Mouse (Mus musculus) embryonic facial prominence, embryonic 11.5 days (tissue): ENCODE data around the gene Usp29. TPM values are rescaled to one million over a fixed set of nuclear protein-coding genes. Genes with fewer than 3 reads are reported as not detected.

ENCODE experiments used
- ATAC-seq: fragments of 200-750 bp; cut with Nextera tagmentation; replicated peaks from 2 replicates; pipeline ENCODE4 v1.8.0; 2017; ENCODE audit warnings: low read depth; ENCODE audit not compliant: insufficient number of reproducible peaks, low FRiP score, low TSS enrichment
- DNase-seq: peaks from one replicate; pipeline ENCODE4 v3.0.0-alpha.2; 2015; ENCODE audit warnings: low spot score
- H3K27ac ChIP-seq: fragments of 300-500 bp; sonication (generic); replicated peaks from 2 replicates; pipeline ENCODE4 v1.5.1; 2014; ENCODE audit warnings: mild to moderate bottlenecking, low read depth, low read length, control low read depth
- H3K27me3 ChIP-seq: fragments of 300-500 bp; sonication (generic); 2 replicates; pipeline ENCODE4 v1.6.1; 2014; ENCODE audit warnings: mild to moderate bottlenecking, low read length, moderate library complexity, mixed read lengths; ENCODE audit not compliant: control insufficient read depth, insufficient read depth
- H3K36me3 ChIP-seq: fragments of 300-500 bp; sonication (generic); replicated peaks from 2 replicates; pipeline ENCODE4 v1.6.1; 2014; ENCODE audit warnings: low read depth, mild to moderate bottlenecking, low read length, moderate library complexity, mixed read lengths; ENCODE audit not compliant: control insufficient read depth, insufficient read depth
- H3K4me1 ChIP-seq: fragments of 300-500 bp; sonication (generic); 2 replicates; pipeline ENCODE4 v1.6.1; 2014; ENCODE audit warnings: low read length, mixed read lengths; ENCODE audit not compliant: control insufficient read depth, insufficient read depth
- H3K4me2 ChIP-seq: fragments of 300-500 bp; sonication (generic); 2 replicates; pipeline ENCODE4 v1.6.1; 2014; ENCODE audit warnings: low read depth, mild to moderate bottlenecking, control low read depth, low read length, moderate library complexity
- H3K4me3 ChIP-seq: fragments of 300-500 bp; sonication (generic); 2 replicates; pipeline ENCODE4 v1.5.1; 2014; ENCODE audit warnings: low read depth, low read length, control low read depth
- H3K9ac ChIP-seq: fragments of 300-500 bp; sonication (generic); replicated peaks from 2 replicates; pipeline ENCODE4 v1.6.1; 2014; ENCODE audit warnings: mild to moderate bottlenecking, control low read depth, low read length
- H3K9me3 ChIP-seq: fragments of 300-500 bp; sonication (generic); replicated peaks from 2 replicates; pipeline ENCODE4 v1.6.1; 2016; ENCODE audit warnings: mild to moderate bottlenecking, low read length, inconsistent platforms, mixed read lengths; ENCODE audit not compliant: control insufficient read depth
- WGBS: fragments of 180-500 bp; shearing (Covaris S2); extraction: QIAGEN DNeasy Blood & Tissue Kit; methylation state at CpG from one replicate; pipeline ENCODE4 v1.1.7; 2014; 5-methylcytosine and 5-hydroxymethylcytosine counted together
- polyA plus RNA-seq: library from polyadenylated mRNA; unstranded; fragments of >200 nt; fragmentation: Nextera tagmentation; extraction: Ambion mirVana; gene quantifications from 2 replicates; pipeline ENCODE4 v1.2.1, GENCODE M21; 2014

Usp29 gene
- polyA plus RNA-seq, 1 experiment from 2014 or later = 15.2 TPM

GRCm38 (mm10) chr7:6744281-6744904 lies 14.0 kb downstream of the Usp29 start:
- Histone ChIP-seq H3K9ac (no peak overlapping the region), H3K27me3 (no peaks in the 10 kb centered on the region), H3K36me3 (no peaks in the 10 kb centered on the region), H3K4me1 (no peaks in the 10 kb centered on the region), H3K9me3 (no peaks in the 10 kb centered on the region), H3K4me3 (no peak overlapping the region), H3K27ac (no peak overlapping the region), H3K4me2 (no peak overlapping the region)
- WGBS = 64% methylated on average over 10 of the region's 10 CpGs
- peak; percentile 62 for DNase-seq
- ATAC-seq = peak; percentile 79; the same call in 1 of the 2 replicates

DNA sequence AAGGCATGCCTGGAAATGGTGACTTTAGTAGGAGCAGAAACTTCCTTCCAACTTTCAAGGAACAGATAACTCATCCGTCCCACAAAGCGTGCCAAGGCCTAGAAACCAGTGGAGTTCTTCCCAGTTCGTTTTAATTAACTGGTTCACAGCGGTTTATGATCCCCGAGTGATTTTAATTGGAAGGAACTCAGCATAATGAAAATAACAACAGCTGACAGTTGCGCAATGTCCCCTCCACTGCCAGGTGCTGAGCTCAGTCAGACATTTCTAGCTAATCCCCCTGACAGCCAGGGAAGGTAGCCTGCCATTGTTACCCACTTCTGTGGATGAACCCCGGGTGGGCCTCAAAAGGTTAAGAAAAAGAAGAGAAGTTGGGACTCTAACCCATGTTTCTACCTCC lies 18.8 kb downstream of the Usp29 start:
- WGBS = 69% methylated on average over 7 of the region's 7 CpGs
- no peaks in the 10 kb centered on the region for H3K36me3 ChIP-seq
- no peak overlapping the region for H3K27ac ChIP-seq
- H3K27me3 ChIP-seq = no peaks in the 10 kb centered on the region
- no peak overlapping the region for H3K9ac ChIP-seq
- no peaks in the 10 kb centered on the region for H3K4me1 ChIP-seq
- H3K4me3 ChIP-seq = no peak overlapping the region
- no peak overlapping the region for H3K4me2 ChIP-seq
- no peaks in the 10 kb centered on the region for H3K9me3 ChIP-seq
- DNase-seq = no peak
- no peak for ATAC-seq

- H3K4me2 ChIP-seq = no peak overlapping the region
- H3K27ac ChIP-seq = no peak overlapping the region
- WGBS = 18% methylated on average over 4 of the region's 4 CpGs
- DNase-seq (peak; percentile 65), ATAC-seq (peak; percentile 78; the same call in 1 of the 2 replicates)
- no peak overlapping the region for H3K9ac ChIP-seq
- no peaks in the 10 kb centered on the region for H3K9me3 ChIP-seq
- no peaks in the 10 kb centered on the region for H3K4me1 ChIP-seq
- H3K36me3 ChIP-seq = no peaks in the 10 kb centered on the region
- H3K27me3 ChIP-seq = no peaks in the 10 kb centered on the region
- no peak overlapping the region for H3K4me3 ChIP-seq
Measured at GRCm38 (mm10) chr7:6753440-6753839, 23.1 kb downstream of the Usp29 start.

- Histone ChIP-seq H3K36me3 (no peaks in the 10 kb centered on the region), H3K9me3 (no peaks in the 10 kb centered on the region), H3K4me3 (no peak overlapping the region), H3K27ac (no peak overlapping the region), H3K4me2 (no peak overlapping the region), H3K27me3 (no peaks in the 10 kb centered on the region), H3K4me1 (no peaks in the 10 kb centered on the region), H3K9ac (no peak overlapping the region)
- no peak for ATAC-seq
- no peak for DNase-seq
- WGBS = 78% methylated on average over 4 of the region's 4 CpGs
Measured at GRCm38 (mm10) chr7:6756777-6757291, 26.5 kb downstream of the Usp29 start.

GRCm38 (mm10) chr7:6759698-6760097 lies 29.3 kb downstream of the Usp29 start:
- Histone ChIP-seq H3K9me3 (no peaks in the 10 kb centered on the region), H3K4me2 (no peak overlapping the region), H3K27me3 (no peaks in the 10 kb centered on the region), H3K4me1 (no peaks in the 10 kb centered on the region), H3K4me3 (no peak overlapping the region), H3K27ac (no peak overlapping the region), H3K9ac (no peak overlapping the region), H3K36me3 (no peaks in the 10 kb centered on the region)
- 73% methylated on average over 12 of the region's 12 CpGs for WGBS
- no peak for ATAC-seq
- DNase-seq = no peak

GRCm38 (mm10) chr7:6760170-6760569 lies 29.8 kb downstream of the Usp29 start:
- Histone ChIP-seq H3K9ac (no peak overlapping the region), H3K4me2 (no peak overlapping the region), H3K4me3 (no peak overlapping the region), H3K4me1 (no peaks in the 10 kb centered on the region), H3K27ac (no peak overlapping the region), H3K9me3 (no peaks in the 10 kb centered on the region), H3K27me3 (no peaks in the 10 kb centered on the region), H3K36me3 (no peaks in the 10 kb centered on the region)
- WGBS = 22% methylated on average over 6 of the region's 6 CpGs
- ATAC-seq (no peak), DNase-seq (no peak)

DNA sequence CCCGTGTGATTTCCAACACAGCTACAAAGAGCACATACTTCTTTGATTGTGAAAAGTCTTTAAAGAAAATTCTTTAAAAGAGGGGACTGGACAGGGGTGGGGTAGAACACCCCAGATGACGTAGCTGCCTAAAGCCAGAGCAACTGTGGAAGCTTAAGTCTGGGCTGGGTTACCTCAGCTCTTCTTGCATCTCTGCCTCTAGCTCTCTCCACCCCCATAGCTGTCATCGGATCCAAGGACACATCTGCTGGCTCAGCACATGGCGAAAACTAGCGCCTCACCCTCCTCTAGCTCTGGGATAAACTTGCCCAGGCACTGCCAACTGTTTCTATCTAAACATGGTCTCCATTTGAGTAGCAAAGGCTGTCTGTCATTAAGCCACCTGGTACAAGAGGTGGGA lies 34.9 kb downstream of the Usp29 start:
- DNase-seq = peak; percentile 28
- Histone ChIP-seq H3K4me1 (peaks cover 3% of the 10 kb centered on the region), H3K27ac (no peak overlapping the region)

DNA sequence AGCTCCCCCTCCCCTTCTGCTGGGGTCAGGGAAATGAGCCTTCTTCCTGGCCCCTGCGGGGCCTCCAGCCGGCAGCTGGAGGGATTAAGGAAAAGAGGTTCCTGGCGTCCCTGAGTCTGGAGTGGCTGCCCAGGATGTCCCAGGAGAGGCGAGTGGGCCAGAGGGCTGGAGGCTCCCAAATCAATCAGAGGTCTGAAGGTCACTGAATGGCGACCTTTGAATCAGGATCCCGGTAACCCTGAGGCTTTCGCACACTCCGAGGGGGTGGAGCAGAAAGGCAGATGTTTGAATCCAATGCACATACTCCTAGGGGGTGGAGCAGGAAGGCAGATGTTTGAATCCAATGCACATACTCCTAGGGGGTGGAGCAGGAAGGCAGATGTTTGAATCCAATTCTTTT lies 39.9 kb downstream of the Usp29 start:
- Histone ChIP-seq H3K9ac (no peak overlapping the region), H3K9me3 (no peaks in the 10 kb centered on the region), H3K27me3 (no peaks in the 10 kb centered on the region), H3K4me1 (peaks cover 4% of the 10 kb centered on the region), H3K27ac (peak overlapping the region; percentile 42), H3K4me2 (no peak overlapping the region), H3K4me3 (no peak overlapping the region), H3K36me3 (no peaks in the 10 kb centered on the region)
- WGBS = 1% methylated on average over 8 of the region's 8 CpGs
- DNase-seq (peak; percentile 76), ATAC-seq (peak; percentile 79)

More for the DNA sequence above, 34.9 kb downstream of the Usp29 start:
- no peaks in the 10 kb centered on the region for H3K36me3 ChIP-seq
- no peaks in the 10 kb centered on the region for H3K9me3 ChIP-seq
- 50% methylated on average over 5 of the region's 5 CpGs for WGBS
- no peak overlapping the region for H3K4me3 ChIP-seq
- H3K9ac ChIP-seq = no peak overlapping the region
- peak; percentile 45 for ATAC-seq
- H3K27me3 ChIP-seq = no peaks in the 10 kb centered on the region
- no peak overlapping the region for H3K4me2 ChIP-seq
